Mouse (Mus musculus): ENCODE data around the gene Stk10.

Stk10 gene

DNA sequence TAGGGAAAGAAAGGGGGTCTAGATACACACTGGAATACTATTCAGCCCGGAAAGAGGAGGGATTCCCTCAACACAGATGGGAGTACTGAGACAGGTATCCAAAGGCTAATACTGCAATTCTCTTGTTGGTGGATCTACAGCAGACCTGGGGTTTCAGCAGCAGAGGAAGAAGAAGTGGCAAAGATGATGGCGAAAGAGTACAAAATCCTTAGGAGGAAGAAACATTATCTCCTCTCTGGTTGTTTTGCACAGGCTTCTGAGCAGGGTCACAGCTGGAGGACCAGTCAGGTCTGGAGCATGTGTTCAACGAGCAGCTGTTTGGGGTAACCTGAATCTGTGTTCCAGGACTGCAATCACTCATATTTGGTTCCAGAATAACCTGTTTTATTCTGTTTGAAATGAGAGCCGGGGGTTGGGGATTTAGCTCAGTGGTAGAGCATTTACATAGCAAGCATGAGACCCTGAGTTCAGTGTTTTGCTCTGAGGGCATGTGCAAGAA lies 96.7 kb downstream of the Stk10 start:
- no peak for DNase-seq (ENCODE audit: low read depth)

DNA sequence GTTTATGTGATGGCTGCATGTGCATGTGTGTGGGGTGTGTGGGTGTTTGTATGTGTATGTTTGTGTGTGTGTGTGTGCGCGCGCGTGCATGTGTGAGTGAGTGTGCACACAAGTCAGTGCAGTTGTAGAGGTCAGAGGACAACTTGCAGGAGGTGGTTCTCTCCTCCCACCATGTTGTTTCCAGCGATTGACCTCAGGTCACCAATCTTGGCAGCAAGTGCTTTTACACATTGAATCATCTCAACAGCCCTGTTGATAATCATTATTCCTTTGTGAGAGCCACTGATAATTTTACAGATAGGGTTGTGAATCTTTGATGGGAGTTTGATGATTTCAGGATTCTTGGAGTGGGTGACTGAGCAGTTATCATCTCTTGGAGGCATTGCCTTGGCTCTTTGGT lies 99.6 kb downstream of the Stk10 start:
- DNase-seq (ENCODE audit: low read depth): peak; percentile 56

DNA sequence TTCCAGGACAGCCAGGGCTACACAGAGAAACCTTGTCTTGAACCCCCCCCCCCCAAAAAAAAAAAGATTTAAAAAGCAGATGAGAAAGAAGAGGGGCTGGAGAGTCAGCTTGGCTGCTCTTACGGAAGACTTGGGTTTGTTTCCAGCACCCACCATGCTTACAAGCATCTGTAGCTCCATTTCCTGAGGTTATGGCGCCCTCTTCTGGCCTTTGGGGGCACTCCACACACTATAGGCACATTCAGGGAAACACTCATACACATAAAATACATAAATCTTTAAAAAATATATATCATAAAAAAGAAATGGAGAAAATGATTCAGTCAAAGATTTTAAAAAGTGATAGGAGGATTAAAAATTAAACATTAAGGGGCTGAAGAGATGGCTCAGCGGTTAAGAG lies 100.4 kb downstream of the Stk10 start:
- no peak for DNase-seq (ENCODE audit: low read depth)

DNA sequence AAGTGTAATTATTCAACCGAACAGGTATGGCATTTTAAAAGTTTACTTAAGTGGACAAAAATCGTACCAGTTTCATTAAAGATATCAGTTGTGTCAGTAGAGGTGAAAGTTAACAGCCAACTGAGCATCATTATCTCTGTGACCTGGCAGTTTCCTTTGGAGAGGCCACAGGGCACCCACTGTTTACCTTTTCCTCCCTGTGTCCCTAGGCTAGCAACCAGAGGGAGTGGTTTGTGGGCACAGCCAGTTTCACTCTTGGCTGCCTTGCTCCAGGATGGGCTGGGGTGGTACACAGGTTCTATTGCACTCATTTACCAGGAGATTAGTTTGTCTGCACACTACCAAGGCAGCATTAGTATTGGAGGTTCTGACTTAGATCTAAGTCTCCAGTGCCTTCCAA lies 101.0 kb downstream of the Stk10 start:
- DNase-seq (ENCODE audit: low read depth): no peak

DNA sequence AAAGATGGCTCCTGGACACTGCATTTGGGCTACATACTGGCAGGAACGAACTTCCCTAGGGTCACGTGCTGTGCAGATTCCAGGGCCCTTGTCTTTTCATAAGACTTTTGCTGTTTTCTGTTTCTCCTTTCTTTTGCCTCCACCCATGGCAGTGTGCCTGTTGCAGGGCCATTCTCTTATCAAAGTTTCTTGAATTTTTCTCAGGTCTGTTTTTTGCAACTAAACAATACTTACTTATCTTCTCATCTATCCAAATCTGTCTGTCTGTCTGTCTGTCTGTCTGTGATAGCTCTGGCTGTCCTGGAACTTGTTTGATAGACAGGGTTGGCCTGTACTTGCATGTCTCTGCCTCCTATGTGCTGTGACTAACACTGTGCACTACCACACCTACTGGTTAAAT lies 101.7 kb downstream of the Stk10 start:
- DNase-seq (ENCODE audit: low read depth): no peak

DNA sequence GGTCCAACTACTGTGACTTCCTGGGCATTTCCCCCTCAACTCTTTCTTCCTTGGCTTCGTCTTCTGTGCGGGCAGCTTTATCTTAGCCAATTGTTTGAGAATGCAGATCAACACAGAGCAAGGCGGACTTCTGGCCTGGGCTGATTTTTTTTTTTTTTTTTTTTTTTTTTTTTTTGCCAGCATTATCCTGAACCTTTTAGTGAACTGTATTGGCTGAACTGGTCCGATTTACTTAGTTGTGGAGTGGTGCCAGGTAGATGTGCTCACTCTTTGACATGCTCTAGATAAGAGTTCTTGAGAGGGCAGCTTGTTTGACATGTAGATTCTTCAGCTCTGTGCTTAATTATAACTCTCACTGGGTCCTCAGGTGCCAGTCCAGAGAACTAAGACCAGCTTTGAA lies 103.2 kb downstream of the Stk10 start:
- no peak for DNase-seq (ENCODE audit: low read depth)

DNA sequence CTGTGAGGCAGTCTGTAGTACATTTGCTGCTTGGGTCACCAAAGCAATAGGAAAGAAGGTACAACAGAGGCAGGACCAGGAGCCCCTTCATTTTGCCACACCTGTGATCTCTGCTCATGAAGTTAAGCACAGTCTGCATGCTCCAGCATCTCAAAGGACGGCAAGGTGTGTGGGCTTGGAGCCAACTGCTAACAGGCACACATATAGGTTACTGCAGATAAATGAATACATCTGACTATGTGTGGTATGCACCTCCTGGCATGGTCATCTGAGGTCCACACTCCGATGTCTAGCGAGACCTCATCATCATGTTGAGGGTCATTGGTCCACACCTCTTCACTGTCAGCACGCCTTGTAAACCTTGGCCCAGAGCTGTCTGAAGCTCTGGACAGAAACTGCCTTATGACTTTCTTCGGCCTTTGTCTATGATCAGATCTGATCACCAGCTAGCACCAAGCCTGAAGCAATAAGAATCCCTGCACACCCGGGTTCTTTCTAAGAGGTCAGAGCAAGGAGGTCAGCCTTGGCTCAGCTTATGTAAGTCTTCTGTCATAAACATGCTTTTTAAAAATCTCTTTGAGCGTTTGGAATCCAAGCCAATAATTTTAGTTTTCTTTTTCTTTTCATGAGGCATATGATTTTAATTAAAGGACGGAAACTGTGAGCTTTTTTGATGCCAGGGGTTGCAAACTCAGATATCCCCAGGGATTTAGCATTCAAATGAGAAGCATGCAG lies 105.6 kb downstream of the Stk10 start:
- DNase-seq (ENCODE audit: low read depth): peak; percentile 75

DNA sequence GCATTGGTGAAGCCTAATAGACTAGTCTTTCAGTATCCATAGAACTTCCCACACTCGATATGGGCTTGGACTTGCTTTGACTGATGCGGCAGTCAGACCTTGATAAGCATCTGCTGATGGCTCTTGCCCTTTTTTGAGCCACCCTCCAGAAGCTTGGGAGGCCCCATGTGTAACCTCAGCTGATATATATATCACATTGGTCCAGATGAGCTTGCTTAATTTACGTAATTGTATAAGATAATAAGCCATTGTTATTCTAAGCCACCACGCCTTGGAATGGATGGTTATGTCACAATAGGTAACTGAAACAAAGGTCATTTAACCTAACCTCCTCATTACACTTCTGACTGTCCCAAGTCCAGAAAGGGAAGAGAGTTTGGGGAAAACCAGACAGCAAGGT lies 107.5 kb downstream of the Stk10 start:
- DNase-seq (ENCODE audit: low read depth): no peak

DNA sequence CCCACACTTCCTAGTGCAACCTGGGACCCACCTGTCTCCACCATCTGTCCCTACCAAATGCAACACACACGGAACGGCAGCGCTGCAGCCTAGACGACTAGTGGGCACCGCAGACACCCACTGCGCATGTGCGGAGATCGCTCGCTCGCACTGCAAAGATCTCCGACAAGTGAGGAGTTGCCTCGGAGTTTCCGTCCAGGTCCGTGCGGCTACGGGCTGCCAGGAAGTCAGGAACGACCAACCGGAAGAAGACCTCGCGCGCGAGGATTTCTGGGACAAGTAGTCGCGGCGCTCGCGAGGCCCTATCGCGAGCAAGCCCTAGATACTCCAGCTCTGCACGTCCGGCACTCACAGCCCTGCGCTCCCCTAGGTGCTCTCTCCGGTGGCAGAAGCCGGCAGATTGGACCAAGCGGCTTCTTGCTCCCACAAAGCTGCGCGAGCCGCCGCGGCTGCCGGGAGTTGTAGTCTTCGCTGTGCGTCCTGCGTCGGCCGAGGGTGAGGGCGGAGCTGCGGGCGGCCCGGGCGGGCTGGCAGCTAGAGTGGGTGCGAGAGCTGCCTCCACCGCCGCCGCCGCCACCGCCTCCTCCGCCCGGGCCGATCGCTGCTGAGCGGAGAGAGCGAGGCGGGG lies 109.3 kb downstream of the Stk10 start, which contains the start of gene Fbxw11:
TSS of gene Fbxw11 (plus strand) at position 476 of the 628 bp plus-strand sequence.
- peak; percentile 98 for DNase-seq (ENCODE audit: low read depth)

DNA sequence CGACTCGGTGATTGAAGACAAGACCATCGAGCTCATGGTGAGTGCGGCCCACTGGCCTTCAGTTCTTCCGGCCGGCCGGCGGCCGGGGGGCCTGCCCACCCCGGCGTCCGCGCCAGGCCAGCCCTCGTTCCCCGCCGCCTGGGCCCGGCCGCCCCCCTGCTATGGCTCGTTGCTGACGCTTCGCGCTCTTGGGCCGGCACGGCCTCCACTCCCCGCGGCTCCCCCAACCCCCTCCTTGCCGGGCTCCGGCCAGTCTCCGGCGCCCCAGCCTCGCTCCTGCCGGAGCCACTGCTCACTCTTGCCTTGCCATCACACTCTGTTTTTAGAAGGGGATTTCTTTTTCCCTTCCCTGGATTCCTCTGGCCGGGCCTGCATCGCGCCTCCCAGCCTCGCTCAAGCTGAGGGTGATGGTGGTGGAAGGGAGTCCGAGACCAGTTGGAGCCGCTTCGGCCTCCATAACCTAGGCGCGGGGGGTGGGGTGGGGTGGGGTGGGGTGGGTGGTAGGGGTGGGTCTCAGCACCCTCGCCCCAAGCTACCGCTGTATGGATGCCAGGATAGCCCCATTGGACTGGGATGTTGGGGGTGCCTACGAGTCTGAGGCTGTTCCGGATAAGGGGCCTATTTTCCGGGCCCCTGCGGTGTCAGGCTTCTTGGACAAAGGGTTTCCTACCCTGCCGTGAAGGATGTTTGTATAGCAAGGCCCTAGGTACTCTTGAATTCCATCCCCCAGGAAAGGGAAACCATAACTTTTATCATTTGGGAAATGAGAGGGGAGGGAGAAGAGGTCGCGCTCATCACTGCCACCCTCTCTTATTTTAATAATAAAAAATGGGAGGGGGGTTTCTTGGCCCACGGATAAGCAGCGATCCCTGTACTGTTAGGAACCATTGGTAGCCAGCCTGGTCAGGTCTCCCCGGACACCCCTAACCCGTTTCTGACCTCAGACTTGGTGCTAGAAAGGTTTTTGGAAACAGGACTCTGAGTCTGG lies 110.1 kb downstream of the Stk10 start:
- DNase-seq (ENCODE audit: low read depth): no peak

DNA sequence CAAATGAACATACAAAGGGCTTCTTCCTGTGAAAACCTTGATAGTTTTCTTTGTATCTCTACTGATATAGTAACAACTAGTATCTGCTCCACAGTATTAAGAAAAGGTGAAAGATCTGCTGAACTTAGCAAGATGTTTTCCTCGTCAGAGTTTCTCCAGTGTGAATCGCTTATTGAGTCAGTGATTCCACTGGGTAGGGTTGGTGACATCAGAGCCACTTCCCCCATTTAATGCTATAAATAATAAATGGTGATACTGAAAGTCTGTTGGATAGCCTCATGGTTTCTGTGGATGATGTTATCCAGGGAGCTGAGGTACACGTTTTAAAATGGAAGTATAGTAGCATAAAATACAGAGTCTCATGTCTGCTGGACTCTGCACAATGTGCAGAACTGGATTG lies 110.9 kb downstream of the Stk10 start:
- DNase-seq (ENCODE audit: low read depth): peak; percentile 32

DNA sequence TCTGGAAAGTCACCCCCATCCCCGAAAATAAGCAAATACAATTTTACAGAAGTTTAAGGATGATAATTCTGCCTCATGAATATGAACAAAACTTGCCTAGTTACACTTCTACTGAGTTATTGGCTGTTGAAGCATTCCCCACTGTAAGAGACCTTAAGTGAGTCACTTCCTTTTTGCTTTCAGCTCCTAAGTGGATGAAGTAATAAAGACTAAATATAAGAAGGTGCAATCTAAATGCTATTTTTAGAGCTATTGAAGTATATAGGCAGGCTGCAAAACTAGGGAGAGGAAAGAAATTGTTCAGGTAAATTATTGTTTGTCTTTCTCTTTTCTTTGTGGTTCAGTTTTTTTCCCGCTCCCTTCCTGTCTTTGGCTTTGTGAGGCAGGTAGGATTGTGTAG lies 114.2 kb downstream of the Stk10 start:
- peak; percentile 27 for DNase-seq (ENCODE audit: low read depth)

DNA sequence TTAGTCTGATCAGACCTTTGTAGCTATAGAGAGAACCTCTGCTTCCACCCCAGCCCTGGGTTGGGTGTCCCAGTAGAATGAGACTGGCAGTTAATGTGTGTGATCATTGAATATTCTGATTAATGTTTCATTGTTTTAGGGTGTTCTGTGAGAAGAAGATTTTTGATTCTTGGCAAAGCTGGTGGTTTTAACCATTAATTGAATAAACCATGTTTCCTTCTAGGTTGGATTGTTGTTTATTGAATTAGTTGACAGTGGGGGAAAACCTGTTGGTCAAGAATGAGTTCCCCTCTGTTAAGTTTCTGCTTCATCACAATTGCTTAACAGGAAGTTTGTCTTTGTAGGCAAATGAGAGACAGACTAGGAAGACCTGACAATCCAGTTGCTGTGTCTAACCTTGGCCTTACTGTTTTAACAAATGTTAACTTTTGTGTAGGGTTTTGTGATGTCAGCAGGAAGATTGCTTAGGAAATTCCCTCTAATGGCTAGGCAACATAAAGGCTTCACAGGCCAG lies 117.2 kb downstream of the Stk10 start:
- no peak for DNase-seq (ENCODE audit: low read depth)

DNA sequence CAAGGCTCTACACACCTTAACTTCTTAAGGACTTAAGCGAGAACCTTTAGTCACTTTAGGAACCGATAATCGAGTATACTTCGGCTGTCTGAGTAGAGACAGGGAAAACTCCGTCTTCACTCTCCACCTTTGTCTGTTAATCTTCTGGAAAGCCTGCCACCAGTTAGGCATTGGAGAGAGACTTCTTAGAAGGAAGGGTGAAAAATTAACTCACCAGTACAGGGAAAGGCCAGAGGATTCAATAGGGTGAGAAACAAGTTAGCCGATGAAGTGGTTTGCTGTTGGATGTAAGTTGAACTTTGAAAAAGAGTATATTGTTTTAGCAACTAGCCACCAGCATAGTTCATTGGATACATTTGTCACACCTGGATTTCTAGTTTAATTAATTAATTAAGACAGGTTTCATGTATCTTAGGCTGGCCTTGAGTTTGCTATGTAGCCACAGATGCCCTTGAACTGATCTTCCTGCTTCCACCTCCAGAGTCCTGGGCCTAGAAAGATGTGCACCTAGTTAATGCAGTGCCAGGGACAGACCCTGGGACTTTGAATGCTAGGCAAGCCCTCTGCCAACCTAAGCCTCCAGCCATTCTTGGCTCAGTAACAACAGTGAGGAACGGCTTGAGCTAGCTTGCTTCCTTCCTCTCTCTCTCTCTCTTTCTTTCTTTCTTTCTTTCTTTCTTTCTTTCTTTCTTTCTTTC lies 117.9 kb downstream of the Stk10 start:
- DNase-seq (ENCODE audit: low read depth): no peak

DNA sequence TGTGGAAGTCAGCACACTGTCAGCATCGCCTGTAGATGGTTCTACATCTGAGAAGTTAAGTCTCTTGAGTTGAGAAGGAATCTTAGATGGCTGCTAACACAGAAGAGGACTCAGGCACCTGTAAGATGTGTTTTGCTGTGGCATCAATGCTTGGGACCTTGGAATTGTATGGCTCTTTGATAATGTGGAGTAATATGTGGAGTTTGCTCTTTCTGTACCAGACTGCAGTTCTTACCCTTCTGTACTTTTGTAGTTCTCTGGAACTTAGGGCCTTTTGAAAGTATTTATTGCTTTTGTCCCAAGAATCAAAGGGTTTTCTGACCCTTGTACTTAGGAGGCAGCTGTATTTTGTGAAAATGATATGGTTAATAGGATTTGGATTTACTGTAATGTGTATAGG lies 118.6 kb downstream of the Stk10 start:
- DNase-seq (ENCODE audit: low read depth): no peak

DNA sequence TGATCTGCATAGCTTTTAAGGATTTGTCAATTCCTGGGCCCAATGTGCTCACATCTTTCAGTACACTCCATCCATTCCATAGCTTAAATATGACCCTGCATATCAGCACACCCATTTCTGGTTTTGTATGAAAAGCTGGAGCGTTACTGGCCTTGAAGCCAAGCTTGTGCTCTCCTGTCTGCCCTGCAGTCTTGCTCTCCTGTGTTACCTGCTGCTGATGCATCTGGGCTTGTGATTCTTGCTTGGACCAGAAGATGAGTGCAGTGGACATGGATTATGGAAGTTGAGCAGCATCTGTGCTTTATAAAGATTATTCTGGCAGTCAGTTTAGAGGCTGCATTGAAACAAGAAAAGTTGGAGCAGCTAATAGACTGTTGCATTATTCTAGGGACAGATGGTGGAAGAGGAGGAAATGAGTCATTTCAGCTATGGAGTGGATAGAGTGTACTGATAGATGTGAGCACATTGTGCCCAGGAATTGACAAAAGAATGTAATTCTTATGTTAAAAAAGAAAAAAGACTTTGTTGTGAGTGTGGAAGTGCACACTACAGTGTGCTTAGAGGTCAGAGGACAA lies 129.1 kb downstream of the Stk10 start:
- peak; percentile 62 for DNase-seq (ENCODE audit: low read depth)

DNA sequence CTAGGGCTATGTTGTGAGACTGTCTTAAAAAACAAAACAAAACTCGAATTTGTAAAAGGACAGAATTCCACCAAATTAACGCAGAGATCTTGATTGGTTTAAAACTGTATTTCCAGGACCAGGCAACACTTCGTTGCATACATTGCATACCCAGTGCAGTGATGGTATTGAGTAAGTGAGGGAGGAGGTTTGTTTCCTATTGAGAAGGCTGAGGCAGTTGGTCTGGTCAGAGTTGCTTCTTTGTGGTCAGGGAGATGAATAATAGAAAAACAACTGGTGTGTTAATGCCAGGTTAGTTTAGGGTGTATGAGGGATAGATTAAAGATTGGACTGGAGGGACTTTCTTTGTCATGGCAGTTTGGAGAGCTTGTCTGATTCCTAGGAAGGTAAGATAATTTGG lies 132.5 kb downstream of the Stk10 start:
- DNase-seq (ENCODE audit: low read depth): no peak

DNA sequence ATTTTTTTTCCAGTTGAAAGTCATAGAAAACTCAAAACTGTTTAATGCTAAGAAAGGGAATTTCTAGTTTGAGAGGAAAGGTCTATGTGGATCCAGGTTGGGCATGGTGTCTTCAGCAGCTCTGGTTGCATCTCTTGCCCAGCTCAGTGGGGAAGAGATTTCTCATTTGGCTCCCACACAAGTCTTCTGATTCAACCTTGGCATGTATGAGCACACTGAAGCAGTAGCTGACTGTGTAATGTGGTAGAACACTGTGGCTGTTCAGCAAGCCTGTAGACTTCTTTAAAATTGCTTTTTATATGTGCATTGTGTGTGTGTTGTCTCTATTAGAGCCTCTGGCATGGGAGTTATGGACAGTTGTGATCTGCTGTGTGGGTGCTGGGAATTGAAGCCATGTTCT lies 133.9 kb downstream of the Stk10 start:
- peak; percentile 27 for DNase-seq (ENCODE audit: low read depth)

DNA sequence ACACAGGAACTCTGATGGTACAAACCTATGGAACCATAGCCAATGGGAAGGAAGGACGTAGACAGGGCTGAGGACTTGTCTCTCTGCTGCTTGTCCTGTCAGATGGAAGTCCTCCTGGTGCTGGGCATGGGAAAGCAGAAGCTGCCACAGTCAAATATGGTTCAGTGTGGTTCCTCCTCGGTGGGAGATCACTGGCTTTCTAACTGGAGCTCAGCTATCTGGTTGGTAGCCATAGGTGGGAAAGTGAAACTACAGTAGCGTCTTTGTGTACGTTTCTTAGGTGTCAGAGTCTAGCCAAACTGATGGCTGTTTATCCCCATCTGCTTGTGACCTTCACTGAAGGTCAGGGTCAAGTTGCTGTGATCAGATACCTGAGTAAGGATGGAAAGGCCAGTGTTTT lies 138.4 kb downstream of the Stk10 start:
- DNase-seq (ENCODE audit: low read depth): no peak

Measured in NIH3T3 (cell line).